In the genomic region with DNA sequence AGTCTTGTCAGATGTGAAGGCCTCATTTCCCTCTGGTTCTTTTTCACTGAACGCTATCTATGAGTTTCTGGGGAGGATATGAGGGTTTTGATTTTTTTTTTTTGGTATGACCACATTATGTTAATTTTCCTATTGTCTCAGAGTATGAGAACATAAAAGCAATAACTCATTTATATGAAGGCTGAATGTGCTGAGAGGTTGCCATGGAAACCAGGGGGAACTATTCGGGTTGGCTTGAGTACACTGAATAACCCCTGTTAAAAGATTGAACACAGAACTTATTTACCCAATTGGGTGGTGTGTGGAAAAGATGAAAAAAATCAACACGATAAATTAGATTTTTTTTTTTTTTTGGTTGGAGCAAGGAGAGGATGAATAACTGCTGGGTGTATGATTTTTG, we compare ENCODE assay signal across 23 mouse cellular contexts.
DNase-seq lines count a peak whose midpoint lies in the region; ATAC-seq and TF ChIP-seq lines count a peak whose summit lies in the region.
"Had no signal": no experiment of that assay in that cellular context is flagged by ENCODE, and none has a peak within 500 bp of the region (broad histone marks: within the 10 kb centered on the region; RNA-seq: fewer than 3 reads in every experiment).

No protein-coding gene starts in this region.

- no peaks in the 10 kb centered on the region for H3K36me3 ChIP-seq in forebrain, embryonic 15.5 days
- no peaks in the 10 kb centered on the region for H3K36me3 ChIP-seq in forebrain, embryonic 10.5 days (replicated peaks)
- H3K36me3 ChIP-seq in limb, embryonic 14.5 days (ENCODE audit: control insufficient read depth, insufficient read depth, low read length), result no peaks in the 10 kb centered on the region
- no peaks in the 10 kb centered on the region for H3K36me3 ChIP-seq in limb, embryonic 10.5 days
- H3K36me3 ChIP-seq: embryonic facial prominence, embryonic 12.5 days; heart, embryonic 10.5 days; intestine, embryonic 15.5 days; limb, embryonic 12.5 days; liver, embryonic 12.5 days had no signal

- TF ChIP-seq CTCF in brain, embryonic 14.5 days (IDR thresholded peaks at IDR 0.05; ENCODE audit: borderline replicate concordance, extremely low read depth, insufficient read depth, insufficient read length), result no peak

- H3K4me1 ChIP-seq in forebrain, embryonic 15.5 days, result no peaks in the 10 kb centered on the region; the same call in 1 of the 2 replicates
- H3K4me1 ChIP-seq in forebrain, embryonic 10.5 days, result no peaks in the 10 kb centered on the region
- no peaks in the 10 kb centered on the region for H3K4me1 ChIP-seq in limb, embryonic 14.5 days (ENCODE audit: control insufficient read depth, insufficient read depth, low read length)
- no peaks in the 10 kb centered on the region for H3K4me1 ChIP-seq in limb, embryonic 10.5 days
- H3K4me1 ChIP-seq: embryonic facial prominence, embryonic 12.5 days; heart, embryonic 10.5 days; intestine, embryonic 15.5 days; limb, embryonic 12.5 days; liver, embryonic 12.5 days had no signal

- no peak overlapping the region for H3K4me2 ChIP-seq in forebrain, embryonic 15.5 days (replicated peaks)
- no peak overlapping the region for H3K4me2 ChIP-seq in limb, embryonic 14.5 days (replicated peaks; ENCODE audit: low read depth, low read length, severe bottlenecking)
- H3K4me2 ChIP-seq: embryonic facial prominence, embryonic 12.5 days; intestine, embryonic 15.5 days; limb, embryonic 12.5 days; liver, embryonic 12.5 days had no signal

- no peak overlapping the region for H3K9ac ChIP-seq in forebrain, embryonic 15.5 days (replicated peaks)
- no peak overlapping the region for H3K9ac ChIP-seq in limb, embryonic 14.5 days (ENCODE audit: low read depth, low read length, severe bottlenecking)
- H3K9ac ChIP-seq: embryonic facial prominence, embryonic 12.5 days; intestine, embryonic 15.5 days; limb, embryonic 12.5 days; liver, embryonic 12.5 days had no signal

- H3K27ac ChIP-seq in forebrain, embryonic 15.5 days (replicated peaks), result 0 out of 2 replicates have a peak overlapping the region, but pooled peaks have one; percentile 23
- no peak overlapping the region for H3K27ac ChIP-seq in forebrain, embryonic 10.5 days
- no peak overlapping the region for H3K27ac ChIP-seq in limb, embryonic 14.5 days (replicated peaks; ENCODE audit: low read depth, low read length)
- no peak overlapping the region for H3K27ac ChIP-seq in limb, embryonic 10.5 days
- H3K27ac ChIP-seq: embryonic facial prominence, embryonic 12.5 days; heart, embryonic 10.5 days; intestine, embryonic 15.5 days; limb, embryonic 12.5 days; liver, embryonic 12.5 days had no signal

- H3K27me3 ChIP-seq in forebrain, embryonic 15.5 days, result no peaks in the 10 kb centered on the region
- no peaks in the 10 kb centered on the region for H3K27me3 ChIP-seq in forebrain, embryonic 10.5 days (ENCODE audit: poor library complexity, severe bottlenecking)
- no peaks in the 10 kb centered on the region for H3K27me3 ChIP-seq in limb, embryonic 14.5 days (ENCODE audit: control insufficient read depth, insufficient read depth, low read length)
- H3K27me3 ChIP-seq in limb, embryonic 10.5 days (ENCODE audit: low read depth, poor library complexity, severe bottlenecking), result no peaks in the 10 kb centered on the region
- H3K27me3 ChIP-seq: intestine, embryonic 15.5 days; limb, embryonic 12.5 days; liver, embryonic 12.5 days had no signal

- 0 out of 2 replicates have a peak, but pooled peaks have one; percentile 46 for ATAC-seq in forebrain, embryonic 15.5 days (replicated peaks)
- no peak for ATAC-seq in limb, embryonic 14.5 days (ENCODE audit: low FRiP score, low read depth)
- ATAC-seq: CD4-positive, CD25-positive, alpha-beta regulatory T cell, adult 4 months; intestine, embryonic 15.5 days; liver, embryonic 12.5 days had no signal

- no peak overlapping the region for H3K4me3 ChIP-seq in forebrain, embryonic 15.5 days
- no peak overlapping the region for H3K4me3 ChIP-seq in forebrain, embryonic 10.5 days
- H3K4me3 ChIP-seq in limb, embryonic 14.5 days (replicated peaks; ENCODE audit: low read length), result no peak overlapping the region
- no peak overlapping the region for H3K4me3 ChIP-seq in limb, embryonic 10.5 days
- H3K4me3 ChIP-seq: embryonic facial prominence, embryonic 12.5 days; erythroblast, embryonic 14.5 days; heart, embryonic 10.5 days; intestine, embryonic 15.5 days; limb, embryonic 12.5 days; liver, embryonic 12.5 days had no signal

- H3K9me3 ChIP-seq in forebrain, embryonic 15.5 days, result no peaks in the 10 kb centered on the region
- no peaks in the 10 kb centered on the region for H3K9me3 ChIP-seq in forebrain, embryonic 10.5 days
- H3K9me3 ChIP-seq in limb, embryonic 14.5 days (ENCODE audit: control insufficient read depth, low read length), result no peaks in the 10 kb centered on the region
- no peaks in the 10 kb centered on the region for H3K9me3 ChIP-seq in limb, embryonic 10.5 days (replicated peaks)
- H3K9me3 ChIP-seq: embryonic facial prominence, embryonic 12.5 days; heart, embryonic 10.5 days; intestine, embryonic 15.5 days; limb, embryonic 12.5 days; liver, embryonic 12.5 days had no signal

- 36% methylated on average over 3 of the region's 3 CpGs for WGBS in forebrain, embryonic 15.5 days
- WGBS in forebrain, embryonic 10.5 days, result 82% methylated on average over 3 of the region's 3 CpGs
- WGBS in limb, embryonic 14.5 days, result 62% methylated on average over 3 of the region's 3 CpGs
- WGBS in limb, embryonic 10.5 days, result 89% methylated on average over 3 of the region's 3 CpGs

- DNase-seq in forebrain, embryonic 10.5 days (ENCODE audit: extremely low spot score, low spot score), result no peak
- DNase-seq in limb, embryonic 14.5 days (ENCODE audit: low spot score), result peak; percentile 35
- DNase-seq in limb, embryonic 10.5 days (ENCODE audit: low spot score), result no peak
- DNase-seq in brain, embryonic 14.5 days (ENCODE audit: low read depth), result peak; percentile 67
- peak; percentile 24 for DNase-seq in mesoderm, embryonic 11.5 days (ENCODE audit: low read depth, low spot score)
- DNase-seq in gastrocnemius, adult 8-10 months (ENCODE audit: low spot score in 2 of 2), result no peak
- DNase-seq: adrenal gland, postnatal 25 days; cerebellum, adult 11-12 months; cerebellum, postnatal 10 days; gastrocnemius, postnatal 10 days; heart, postnatal 4 days; kidney, adult 8-10 months; kidney, postnatal 10 days; lung, adult 18-20 months; lung, postnatal 10 days had no signal

- TF ChIP-seq POLR2A in limb, embryonic 14.5 days (IDR thresholded peaks at IDR 0.05; ENCODE audit: borderline replicate concordance, extremely low read depth, insufficient read depth, insufficient read length), result no peak
- TF ChIP-seq POLR2A in brain, embryonic 14.5 days (IDR thresholded peaks at IDR 0.05; ENCODE audit: borderline replicate concordance, extremely low read depth, insufficient read depth, insufficient read length, poor library complexity, severe bottlenecking), result no peak

Comparison
In these comparisons a context has a peak if more than half of its experiments do, and no peak if none do; other contexts are left out.
1. DNase-seq: peak in limb, embryonic 14.5 days (single experiment), brain, embryonic 14.5 days (single experiment) and mesoderm, embryonic 11.5 days (single experiment); none in forebrain, embryonic 10.5 days (single experiment), limb, embryonic 10.5 days (single experiment) and gastrocnemius, adult 8-10 months (0 of 2).